Mouse (Mus musculus): ENCODE measurements around the gene Suclg2. TPM values are rescaled to one million over a fixed set of nuclear protein-coding genes. Genes with fewer than 3 reads are reported as not detected.

The Suclg2 gene
- polyA plus RNA-seq, 1 experiment from 2014 or later, result 35.1 TPM

GRCm38 (mm10) chr6:95713245-95713644 is 5.4 kb downstream of the Suclg2 start:
- Histone ChIP-seq H3K9ac (no peak overlapping the region), H3K4me1 (peaks cover 11% of the 10 kb centered on the region)
- WGBS, result 12% methylated on average over 5 of the region's 5 CpGs

GRCm38 (mm10) chr6:95712081-95712480 is 6.5 kb downstream of the Suclg2 start:
- 86% methylated on average over 4 of the region's 4 CpGs for WGBS
- H3K36me3 ChIP-seq (replicated peaks), result no peaks in the 10 kb centered on the region
- ATAC-seq (ENCODE audit: low FRiP score), result no peak
- H3K4me2 ChIP-seq, result no peak overlapping the region
- H3K4me3 ChIP-seq (replicated peaks), result no peak overlapping the region
- H3K27ac ChIP-seq, result no peak overlapping the region
- H3K4me1 ChIP-seq, result peaks cover 8% of the 10 kb centered on the region
- no peaks in the 10 kb centered on the region for H3K9me3 ChIP-seq
- no peaks in the 10 kb centered on the region for H3K27me3 ChIP-seq
- H3K9ac ChIP-seq, result no peak overlapping the region

More at GRCm38 (mm10) chr6:95713245-95713644, 5.4 kb downstream of the Suclg2 start:
- H3K4me2 ChIP-seq, result no peak overlapping the region
- no peak for ATAC-seq (ENCODE audit: low FRiP score)
- H3K27ac ChIP-seq, result no peak overlapping the region
- no peaks in the 10 kb centered on the region for H3K27me3 ChIP-seq
- H3K4me3 ChIP-seq (replicated peaks), result no peak overlapping the region
- H3K9me3 ChIP-seq, result no peaks in the 10 kb centered on the region
- no peaks in the 10 kb centered on the region for H3K36me3 ChIP-seq (replicated peaks)

GRCm38 (mm10) chr6:95711671-95712070 is 6.9 kb downstream of the Suclg2 start:
- Histone ChIP-seq H3K36me3 (replicated peaks) (no peaks in the 10 kb centered on the region), H3K4me1 (peaks cover 11% of the 10 kb centered on the region), H3K9ac (no peak overlapping the region), H3K4me2 (no peak overlapping the region), H3K9me3 (no peaks in the 10 kb centered on the region), H3K27me3 (no peaks in the 10 kb centered on the region), H3K4me3 (replicated peaks) (no peak overlapping the region), H3K27ac (no peak overlapping the region)
- no peak for ATAC-seq (ENCODE audit: low FRiP score)
- WGBS, result 88% methylated on average over 3 of the region's 3 CpGs

- ATAC-seq (ENCODE audit: low FRiP score), result no peak
- Histone ChIP-seq H3K4me2 (no peak overlapping the region), H3K9ac (no peak overlapping the region), H3K36me3 (replicated peaks) (no peaks in the 10 kb centered on the region), H3K27me3 (no peaks in the 10 kb centered on the region), H3K9me3 (no peaks in the 10 kb centered on the region), H3K4me3 (replicated peaks) (no peak overlapping the region), H3K27ac (no peak overlapping the region), H3K4me1 (peaks cover 11% of the 10 kb centered on the region)
- 93% methylated on average over 6 of the region's 6 CpGs for WGBS
Measured at GRCm38 (mm10) chr6:95710886-95711285, 7.7 kb downstream of the Suclg2 start.

GRCm38 (mm10) chr6:95709531-95709930 is 9.1 kb downstream of the Suclg2 start:
- H3K9ac ChIP-seq, result no peak overlapping the region
- peaks cover 11% of the 10 kb centered on the region for H3K4me1 ChIP-seq
- no peak overlapping the region for H3K4me2 ChIP-seq
- H3K9me3 ChIP-seq, result no peaks in the 10 kb centered on the region
- H3K4me3 ChIP-seq (replicated peaks), result no peak overlapping the region
- no peaks in the 10 kb centered on the region for H3K27me3 ChIP-seq
- no peak for ATAC-seq (ENCODE audit: low FRiP score)
- no peaks in the 10 kb centered on the region for H3K36me3 ChIP-seq (replicated peaks)
- no peak overlapping the region for H3K27ac ChIP-seq
- WGBS, result 44% methylated on average over 4 of the region's 4 CpGs

GRCm38 (mm10) chr6:95709106-95709505 is 9.5 kb downstream of the Suclg2 start:
- H3K4me2 ChIP-seq, result no peak overlapping the region
- 71% methylated on average over 5 of the region's 5 CpGs for WGBS

GRCm38 (mm10) chr6:95704626-95705025 is 14.0 kb downstream of the Suclg2 start:
- H3K36me3 ChIP-seq (replicated peaks), result no peaks in the 10 kb centered on the region
- peaks cover 8% of the 10 kb centered on the region for H3K4me1 ChIP-seq
- ATAC-seq (ENCODE audit: low FRiP score), result no peak
- no peak overlapping the region for H3K9ac ChIP-seq
- H3K27ac ChIP-seq, result no peak overlapping the region
- H3K9me3 ChIP-seq, result no peaks in the 10 kb centered on the region
- no peak overlapping the region for H3K4me3 ChIP-seq (replicated peaks)
- no peaks in the 10 kb centered on the region for H3K27me3 ChIP-seq
- WGBS, result 90% methylated on average over 4 of the region's 4 CpGs
- H3K4me2 ChIP-seq, result no peak overlapping the region

More at GRCm38 (mm10) chr6:95709106-95709505, 9.5 kb downstream of the Suclg2 start:
- no peaks in the 10 kb centered on the region for H3K36me3 ChIP-seq (replicated peaks)
- no peaks in the 10 kb centered on the region for H3K9me3 ChIP-seq
- H3K4me3 ChIP-seq (replicated peaks), result no peak overlapping the region
- H3K9ac ChIP-seq, result no peak overlapping the region
- no peaks in the 10 kb centered on the region for H3K27me3 ChIP-seq
- H3K27ac ChIP-seq, result 0 out of 2 replicates have a peak overlapping the region, but pooled peaks have one; percentile 8
- no peak for ATAC-seq (ENCODE audit: low FRiP score)
- H3K4me1 ChIP-seq, result peaks cover 12% of the 10 kb centered on the region

GRCm38 (mm10) chr6:95702200-95702599 is 16.4 kb downstream of the Suclg2 start:
- H3K4me1 ChIP-seq, result peaks cover 14% of the 10 kb centered on the region
- no peaks in the 10 kb centered on the region for H3K9me3 ChIP-seq
- no peak for ATAC-seq (ENCODE audit: low FRiP score)
- H3K4me3 ChIP-seq (replicated peaks), result no peak overlapping the region
- H3K4me2 ChIP-seq, result no peak overlapping the region
- H3K9ac ChIP-seq, result no peak overlapping the region
- no peak overlapping the region for H3K27ac ChIP-seq
- 81% methylated on average over 9 of the region's 9 CpGs for WGBS
- H3K36me3 ChIP-seq (replicated peaks), result no peaks in the 10 kb centered on the region
- H3K27me3 ChIP-seq, result no peaks in the 10 kb centered on the region

GRCm38 (mm10) chr6:95701786-95702185 is 16.8 kb downstream of the Suclg2 start:
- 78% methylated on average over 7 of the region's 7 CpGs for WGBS
- H3K9me3 ChIP-seq, result no peaks in the 10 kb centered on the region
- H3K36me3 ChIP-seq (replicated peaks), result no peaks in the 10 kb centered on the region
- no peak overlapping the region for H3K9ac ChIP-seq
- no peak for ATAC-seq (ENCODE audit: low FRiP score)
- no peak overlapping the region for H3K4me3 ChIP-seq (replicated peaks)
- no peaks in the 10 kb centered on the region for H3K27me3 ChIP-seq
- no peak overlapping the region for H3K27ac ChIP-seq
- H3K4me1 ChIP-seq, result peaks cover 10% of the 10 kb centered on the region
- no peak overlapping the region for H3K4me2 ChIP-seq

- H3K36me3 ChIP-seq (replicated peaks), result no peaks in the 10 kb centered on the region
- H3K27ac ChIP-seq, result no peak overlapping the region
- peaks cover 10% of the 10 kb centered on the region for H3K4me1 ChIP-seq
- H3K9ac ChIP-seq, result no peak overlapping the region
- no peak overlapping the region for H3K4me2 ChIP-seq
- no peaks in the 10 kb centered on the region for H3K27me3 ChIP-seq
- no peak for ATAC-seq (ENCODE audit: low FRiP score)
- 86% methylated on average over 2 of the region's 2 CpGs for WGBS
- no peaks in the 10 kb centered on the region for H3K9me3 ChIP-seq
- no peak overlapping the region for H3K4me3 ChIP-seq (replicated peaks)
Measured at GRCm38 (mm10) chr6:95700981-95701610, 17.5 kb downstream of the Suclg2 start.

- Histone ChIP-seq H3K4me1 (peaks cover 10% of the 10 kb centered on the region), H3K4me2 (no peak overlapping the region), H3K27me3 (no peaks in the 10 kb centered on the region), H3K4me3 (replicated peaks) (no peak overlapping the region), H3K9ac (no peak overlapping the region), H3K27ac (no peak overlapping the region), H3K36me3 (replicated peaks) (no peaks in the 10 kb centered on the region), H3K9me3 (no peaks in the 10 kb centered on the region)
- no peak for ATAC-seq (ENCODE audit: low FRiP score)
- WGBS, result 81% methylated on average over 5 of the region's 5 CpGs
Measured at GRCm38 (mm10) chr6:95700191-95700590, 18.4 kb downstream of the Suclg2 start.

- Histone ChIP-seq H3K4me3 (replicated peaks) (no peak overlapping the region), H3K36me3 (replicated peaks) (no peaks in the 10 kb centered on the region), H3K27me3 (no peaks in the 10 kb centered on the region), H3K4me1 (peaks cover 10% of the 10 kb centered on the region), H3K9ac (no peak overlapping the region), H3K27ac (no peak overlapping the region), H3K4me2 (no peak overlapping the region), H3K9me3 (no peaks in the 10 kb centered on the region)
- WGBS, result 91% methylated on average over 3 of the region's 3 CpGs
- no peak for ATAC-seq (ENCODE audit: low FRiP score)
Measured at GRCm38 (mm10) chr6:95699326-95699725, 19.3 kb downstream of the Suclg2 start.

- Histone ChIP-seq H3K27ac (no peak overlapping the region), H3K4me2 (no peak overlapping the region), H3K36me3 (replicated peaks) (no peaks in the 10 kb centered on the region), H3K9ac (no peak overlapping the region), H3K4me3 (replicated peaks) (no peak overlapping the region), H3K27me3 (no peaks in the 10 kb centered on the region), H3K9me3 (no peaks in the 10 kb centered on the region), H3K4me1 (peaks cover 6% of the 10 kb centered on the region)
- ATAC-seq (ENCODE audit: low FRiP score), result peak; percentile 55; the same call in 1 of the 2 replicates
- 22% methylated on average over 3 of the region's 6 CpGs for WGBS
Measured at GRCm38 (mm10) chr6:95698536-95699162, 20.0 kb downstream of the Suclg2 start.

Measured in forebrain, embryonic 12.5 days (tissue).